Mouse (Mus musculus): ENCODE data around the gene Trim40.

DNA sequence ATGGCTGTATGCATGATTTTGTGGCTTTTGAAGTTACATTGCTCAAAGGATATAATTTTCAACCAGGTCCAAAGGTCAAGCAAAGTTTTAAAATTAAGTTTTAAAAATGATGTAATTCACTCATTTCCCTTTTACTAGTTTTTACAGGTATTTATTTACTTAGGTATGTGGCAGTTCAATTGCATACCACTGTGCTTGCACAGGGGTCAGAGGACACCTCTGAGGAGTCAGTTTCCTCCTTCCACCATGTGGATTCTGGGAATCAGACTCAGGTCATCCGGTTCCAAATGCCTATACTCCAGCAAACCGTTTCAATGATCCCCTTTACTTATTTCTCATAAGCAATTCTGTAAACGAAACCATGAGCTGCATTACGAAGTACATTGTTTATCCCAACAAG, 32.8 kb upstream of the Trim40 start:
- TF ChIP-seq CTCF (conservative IDR thresholded peaks at IDR 0.05; ENCODE audit: insufficient read depth, insufficient read length, low read depth, low read length) (no peak), POLR2A (IDR thresholded peaks at IDR 0.05; ENCODE audit: low read depth, low read length) (no peak)

Measured in kidney, adult 2 months (tissue).